Mouse (Mus musculus): Measurements from ENCODE around the gene Lipf.

GRCm38 (mm10) chr19:33983043-33983442 is 22.1 kb downstream of the Lipf start:
- no peak for TF ChIP-seq CTCF (IDR thresholded peaks at IDR 0.05; ENCODE audit: borderline replicate concordance, insufficient read depth, low read length)
- TF ChIP-seq POLR2A (IDR thresholded peaks at IDR 0.05; ENCODE audit: low read depth, low read length) = no peak
